Mouse (Mus musculus): ENCODE results near the gene Ccdc169. TPM values are rescaled to one million over a fixed set of nuclear protein-coding genes. Genes with fewer than 3 reads are reported as not detected.

The Ccdc169 gene
- under 1 TPM in 1 of 2 experiments, not detected in 1; 0.12 TPM for total RNA-seq (2021)
- long read RNA-seq, experiment 1 = 0 reads
- long read RNA-seq, experiment 2 = 0 reads

GRCm38 (mm10) chr3:55137039-55137438 is at the start of gene Ccdc169:
Gene Ccdc169, plus strand, starts transcription at chr3:55137339.
- no peak for DNase-seq

DNA sequence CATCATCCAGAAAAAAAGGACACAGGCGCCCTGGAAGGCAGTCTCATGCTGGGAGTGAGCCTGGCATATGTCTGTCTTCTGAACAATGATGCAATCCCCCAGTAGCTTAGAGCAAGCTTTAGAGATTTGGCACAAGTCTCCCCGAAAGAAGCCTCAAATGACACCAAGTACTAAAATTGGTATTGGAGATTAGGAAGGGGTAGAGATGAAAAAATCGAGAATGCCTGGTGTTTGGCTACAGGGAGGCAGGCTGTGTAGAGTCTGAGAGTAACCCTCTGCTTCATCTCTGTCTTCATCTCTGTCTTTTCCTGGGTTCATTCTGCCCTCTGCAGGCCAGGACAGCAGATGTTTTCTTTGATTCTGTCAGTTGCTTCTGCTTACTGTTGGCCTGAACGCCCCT is 49.8 kb upstream of the Ccdc169 start:
- DNase-seq = no peak

- no peak for DNase-seq
These were observed 48.8 kb upstream of the Ccdc169 start for GRCm38 (mm10) chr3:55088359-55088758.

DNA sequence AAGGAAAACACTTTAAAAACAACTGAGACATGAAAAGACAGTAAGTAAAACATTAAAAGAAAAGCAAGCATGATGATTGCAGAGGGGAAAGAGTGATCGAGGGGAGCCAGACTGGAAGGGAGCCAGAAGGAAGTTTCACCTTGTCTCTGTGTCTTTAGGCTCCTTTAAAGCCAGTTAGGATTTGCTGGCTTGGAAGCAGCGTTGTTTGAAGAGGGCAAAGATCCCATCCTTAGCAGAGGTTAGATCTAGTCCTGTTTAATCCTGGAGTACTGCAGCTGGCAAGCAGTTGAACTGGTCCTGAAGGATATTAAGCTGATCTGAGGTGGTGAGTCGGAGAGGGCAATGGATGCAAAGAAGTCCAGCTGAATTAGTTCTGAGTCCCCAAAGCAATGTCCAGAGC is 48.3 kb upstream of the Ccdc169 start:
- no peak for DNase-seq

DNA sequence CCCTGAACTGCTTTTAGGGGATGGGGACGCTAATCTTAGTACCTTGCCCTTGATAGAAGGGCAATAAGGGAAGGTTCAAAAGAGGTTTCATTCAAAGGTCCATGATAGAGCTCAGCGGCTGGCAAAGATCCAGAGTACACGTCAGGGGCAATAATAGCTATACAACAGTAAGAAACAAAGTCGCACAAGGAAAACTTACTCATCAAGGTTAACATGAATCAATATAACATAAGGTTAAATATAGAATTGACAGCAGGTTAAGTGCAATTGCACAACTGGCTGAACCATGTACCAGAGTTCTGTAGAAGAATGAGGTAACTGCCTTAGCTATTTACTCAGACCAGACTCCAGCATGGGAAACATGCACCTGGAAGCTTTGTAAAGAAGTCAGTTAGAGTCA is 47.8 kb upstream of the Ccdc169 start:
- no peak for DNase-seq

DNA sequence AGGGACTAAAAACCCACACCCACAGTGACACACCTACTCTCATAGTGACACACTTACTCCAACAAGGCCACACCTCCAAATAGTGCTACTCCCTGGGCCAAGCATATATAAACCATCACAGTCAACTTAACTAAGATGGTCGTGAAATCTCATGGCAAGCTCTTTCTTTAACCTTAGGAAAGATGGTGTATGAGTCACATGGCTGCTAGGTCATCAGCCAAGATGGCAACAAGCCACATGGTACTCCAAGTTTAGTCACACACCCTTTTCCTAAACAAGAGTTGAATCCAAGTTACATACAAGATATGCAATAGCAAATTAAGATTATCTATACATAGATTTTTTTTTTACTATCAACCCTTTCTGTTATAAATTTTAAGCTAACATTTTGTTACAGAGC is 44.0 kb upstream of the Ccdc169 start:
- DNase-seq = no peak

- peak; percentile 54 for DNase-seq
These were observed 41.0 kb upstream of the Ccdc169 start for GRCm38 (mm10) chr3:55095968-55096654.

DNA sequence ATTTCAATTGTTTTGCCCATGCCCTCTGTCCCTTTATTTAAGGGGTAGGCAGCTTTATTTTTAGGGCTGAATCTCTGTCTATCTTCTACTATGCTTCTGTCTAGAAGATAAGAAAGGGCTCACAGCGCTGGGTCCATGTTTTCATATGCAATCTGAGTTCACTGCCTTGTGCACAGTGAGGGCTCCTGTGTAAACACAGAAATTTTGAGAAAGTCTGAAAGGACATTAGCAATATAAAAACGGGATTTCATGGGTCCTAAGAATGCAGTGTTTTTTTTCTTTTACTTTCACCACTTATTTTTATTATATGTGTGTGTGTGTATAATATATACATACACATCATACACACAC is 40.5 kb upstream of the Ccdc169 start:
- DNase-seq = no peak

DNA sequence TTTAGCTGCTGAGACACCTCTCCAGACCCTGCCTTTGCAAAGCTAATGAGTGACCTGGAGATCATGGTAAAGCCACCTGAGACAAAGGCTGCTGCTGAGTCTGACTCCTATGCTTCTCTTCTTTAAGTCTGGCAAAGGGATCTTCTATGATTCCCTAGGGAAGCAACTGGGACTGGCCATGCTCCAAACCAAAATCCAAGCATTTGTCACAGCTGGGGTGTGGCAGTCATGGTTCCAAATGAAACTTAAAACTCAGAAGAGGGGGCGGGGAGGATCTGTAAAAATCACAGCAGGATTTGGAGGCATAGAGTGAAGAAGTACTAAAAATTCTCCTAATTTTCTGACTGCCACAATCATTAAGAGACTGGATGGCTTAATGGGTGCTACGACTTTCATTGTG is 40.0 kb upstream of the Ccdc169 start:
- peak; percentile 25 for DNase-seq

DNA sequence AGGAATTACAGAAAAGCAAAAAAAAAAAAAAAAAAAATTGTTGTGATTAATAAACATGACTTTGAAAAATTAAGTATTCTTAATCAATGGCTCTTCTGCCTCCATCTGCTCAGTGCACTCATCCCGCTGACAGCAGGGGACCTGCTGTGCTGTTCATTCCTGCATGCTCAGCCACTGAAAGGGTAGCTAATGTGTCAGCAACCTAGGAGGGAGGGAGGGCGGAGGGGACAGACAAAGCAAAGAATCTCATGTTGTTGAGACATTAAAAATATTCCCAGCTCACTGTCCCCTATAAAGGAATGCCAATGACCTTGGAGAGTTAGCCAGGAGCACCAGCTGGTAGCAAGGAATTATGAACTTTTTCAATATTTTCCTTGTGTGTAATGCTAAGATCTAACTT is 39.1 kb upstream of the Ccdc169 start:
- no peak for DNase-seq

GRCm38 (mm10) chr3:55098990-55099389 is 38.1 kb upstream of the Ccdc169 start:
- DNase-seq = no peak

GRCm38 (mm10) chr3:55101092-55101491 is 36.0 kb upstream of the Ccdc169 start:
- DNase-seq = no peak

- no peak for DNase-seq
These were observed 31.6 kb upstream of the Ccdc169 start for GRCm38 (mm10) chr3:55105372-55106023.

DNA sequence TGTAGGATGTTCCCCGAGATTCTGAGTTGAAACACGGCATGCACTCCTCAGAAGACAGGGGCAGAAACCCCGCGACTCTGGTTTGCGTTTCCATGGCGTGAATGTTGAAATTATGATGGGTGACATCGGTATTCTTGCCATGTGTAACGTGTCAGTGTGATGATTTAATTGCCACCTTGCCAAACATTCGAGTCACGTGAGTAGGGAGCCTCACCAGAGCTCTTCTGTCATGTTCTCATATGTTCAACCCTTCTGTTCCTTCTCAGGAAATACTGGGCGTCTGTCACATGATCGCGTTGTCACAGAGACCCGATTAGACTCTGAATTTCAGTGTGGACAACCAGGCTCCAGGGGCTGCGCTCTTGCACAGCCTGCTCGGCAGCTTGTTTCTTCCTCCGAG is 31.1 kb upstream of the Ccdc169 start:
- no peak for DNase-seq

DNA sequence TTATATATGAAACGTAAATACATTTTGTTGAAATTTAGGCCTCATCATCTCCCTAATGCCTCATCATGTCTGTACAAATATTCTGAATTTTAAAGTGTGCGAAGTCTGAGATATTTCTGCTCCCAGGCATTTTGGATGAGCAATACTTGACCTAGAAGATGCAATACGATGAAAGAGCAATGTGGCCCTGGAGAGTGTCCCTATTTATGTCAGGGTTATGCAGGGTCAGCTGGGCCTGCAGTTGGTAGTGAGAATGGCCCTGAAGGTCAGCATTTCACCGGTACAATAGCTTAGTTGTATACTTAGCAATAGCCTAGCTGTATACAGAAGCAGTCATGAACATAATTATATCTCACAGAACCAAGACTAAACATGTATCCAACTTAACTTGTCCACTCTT is 28.0 kb upstream of the Ccdc169 start:
- DNase-seq = no peak

DNA sequence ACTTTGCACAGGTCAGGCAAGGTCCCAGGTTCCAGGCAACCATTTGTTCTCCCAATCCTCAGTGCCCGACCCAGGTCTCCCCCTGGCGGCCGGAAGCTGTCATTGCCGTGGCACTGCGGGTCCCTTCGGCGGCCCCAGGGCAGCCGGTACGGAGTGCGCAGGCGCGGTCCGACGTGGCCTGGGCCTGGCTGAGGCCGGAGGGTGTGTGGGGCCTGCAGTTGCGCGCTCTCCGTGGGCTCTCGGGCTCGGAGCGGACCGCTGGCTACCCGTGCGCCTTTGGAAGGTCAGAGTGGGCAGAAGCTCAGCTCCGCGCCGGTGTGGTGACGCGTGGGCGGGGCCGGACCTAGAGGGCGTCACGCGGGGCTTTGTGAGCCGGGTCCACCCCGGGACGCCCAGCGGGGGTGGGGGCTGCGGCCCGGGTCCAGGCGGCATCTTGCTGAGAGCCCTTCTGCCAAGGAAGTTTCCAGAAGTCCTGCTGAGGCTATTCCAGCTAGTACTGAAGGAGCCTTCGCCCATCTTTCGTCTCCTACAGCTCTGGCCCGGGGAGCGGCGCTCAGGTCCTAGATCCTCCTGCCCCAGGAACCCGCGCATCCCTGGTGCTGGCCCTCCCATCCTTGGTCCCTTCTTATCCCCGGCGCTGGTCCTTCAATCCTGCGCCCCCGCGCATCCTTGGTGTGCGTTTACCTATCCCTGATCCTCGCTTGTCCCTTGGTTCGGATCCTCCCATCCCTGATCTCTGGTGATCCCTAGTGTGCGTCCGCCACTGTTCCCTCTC is 25.0 kb upstream of the Ccdc169 start, which contains the start of gene Spg20:
Spg20 (plus strand) TSS at position 174 of the 775 bp plus-strand sequence.
- DNase-seq = peak; percentile 99

- DNase-seq = no peak
These were observed 24.3 kb upstream of the Ccdc169 start for GRCm38 (mm10) chr3:55112710-55113415.

DNA sequence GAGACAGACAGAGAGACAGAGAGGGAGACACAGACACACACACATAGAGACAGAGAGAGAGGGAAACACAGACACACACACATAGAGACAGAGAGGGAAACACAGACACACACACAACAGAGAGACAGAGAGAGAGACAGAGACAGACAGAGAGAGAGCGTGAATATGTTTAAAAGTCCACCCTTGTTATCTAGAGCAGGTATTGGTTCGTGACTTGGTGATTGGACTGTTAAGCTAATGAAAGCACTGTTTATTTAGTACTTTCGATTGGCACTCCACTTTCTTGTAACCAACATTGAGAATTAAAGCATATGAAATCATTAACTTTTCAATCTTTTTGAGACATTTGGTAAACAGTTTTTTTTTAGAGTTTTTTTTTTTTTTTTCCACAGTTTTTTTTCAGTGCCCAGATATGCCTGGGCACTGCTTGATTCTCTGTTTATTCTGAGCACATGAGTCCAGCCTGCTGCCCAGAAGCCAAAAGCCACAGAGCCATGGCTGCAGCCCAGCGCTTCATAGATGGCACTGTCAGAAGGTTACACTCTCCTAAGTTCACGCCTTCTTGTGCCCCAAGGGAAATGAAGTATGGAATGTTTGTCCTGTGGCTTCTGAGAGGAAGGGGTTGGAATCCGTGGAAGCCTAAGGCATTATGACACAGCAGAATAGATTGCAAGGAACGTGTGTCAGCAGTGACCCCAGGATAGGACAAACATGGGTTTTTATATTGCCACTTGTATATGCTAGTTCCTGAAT is 22.6 kb upstream of the Ccdc169 start:
- peak; percentile 49 for DNase-seq

- DNase-seq = no peak
These were observed 22.1 kb upstream of the Ccdc169 start for GRCm38 (mm10) chr3:55115071-55115470.

DNA sequence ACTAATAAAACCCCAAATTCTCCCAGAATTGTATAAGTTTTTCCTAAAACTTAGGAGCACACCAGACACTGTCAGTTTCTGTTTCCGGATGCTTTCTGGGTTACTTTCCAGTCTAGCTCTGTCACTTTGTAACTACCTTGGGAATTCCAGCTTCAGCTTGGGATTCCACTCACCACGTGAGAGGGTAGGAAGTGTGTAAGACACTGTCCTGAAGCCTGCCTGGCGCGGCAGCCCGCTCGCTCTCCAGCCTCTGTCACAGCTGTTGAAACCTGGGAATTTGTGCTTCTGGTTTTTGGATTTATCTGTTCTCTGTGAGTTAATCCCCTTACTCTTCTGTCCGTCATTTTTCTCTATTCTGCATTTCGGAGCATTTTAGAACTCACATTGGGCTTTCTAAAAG is 21.1 kb upstream of the Ccdc169 start:
- DNase-seq = no peak

DNA sequence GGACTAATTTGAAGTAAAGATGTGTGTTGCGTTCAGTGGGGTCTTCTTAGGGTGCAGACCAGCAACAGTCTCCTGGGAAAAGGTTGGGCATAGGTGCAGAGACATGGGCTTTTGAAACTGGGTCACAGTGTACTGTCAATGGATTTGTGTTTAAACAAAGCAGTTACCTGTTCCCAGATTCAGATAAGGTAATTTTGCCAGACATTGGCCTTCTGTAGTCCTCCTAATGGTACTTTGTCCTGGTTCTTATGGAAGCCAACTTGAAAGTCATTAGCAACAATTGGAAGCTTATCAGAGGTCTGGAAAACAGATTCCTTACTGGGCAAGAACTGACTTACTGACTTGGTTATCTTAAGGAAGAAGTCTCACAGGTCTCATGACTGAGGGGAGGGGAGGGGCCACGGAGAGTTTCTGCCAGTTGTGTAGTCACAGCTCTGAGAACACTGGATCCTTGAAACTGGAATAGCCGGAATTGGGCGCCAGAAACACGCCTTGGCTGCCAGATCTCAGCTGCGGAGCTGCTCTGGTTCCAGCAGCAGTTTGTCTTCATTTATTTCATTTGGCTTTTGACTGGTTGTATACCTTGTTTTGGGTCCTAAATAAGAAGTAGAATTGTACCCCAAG is 17.8 kb upstream of the Ccdc169 start:
- peak; percentile 27 for DNase-seq

Data from adrenal gland, postnatal 10 days (tissue).